Mouse (Mus musculus): Measurements from ENCODE around the gene Abhd6. TPM values are rescaled to one million over a fixed set of nuclear protein-coding genes. Genes with fewer than 3 reads are reported as not detected.

Abhd6 gene
- polyA plus RNA-seq, 1 experiment from 2014 or later, result 20.0 TPM

DNA sequence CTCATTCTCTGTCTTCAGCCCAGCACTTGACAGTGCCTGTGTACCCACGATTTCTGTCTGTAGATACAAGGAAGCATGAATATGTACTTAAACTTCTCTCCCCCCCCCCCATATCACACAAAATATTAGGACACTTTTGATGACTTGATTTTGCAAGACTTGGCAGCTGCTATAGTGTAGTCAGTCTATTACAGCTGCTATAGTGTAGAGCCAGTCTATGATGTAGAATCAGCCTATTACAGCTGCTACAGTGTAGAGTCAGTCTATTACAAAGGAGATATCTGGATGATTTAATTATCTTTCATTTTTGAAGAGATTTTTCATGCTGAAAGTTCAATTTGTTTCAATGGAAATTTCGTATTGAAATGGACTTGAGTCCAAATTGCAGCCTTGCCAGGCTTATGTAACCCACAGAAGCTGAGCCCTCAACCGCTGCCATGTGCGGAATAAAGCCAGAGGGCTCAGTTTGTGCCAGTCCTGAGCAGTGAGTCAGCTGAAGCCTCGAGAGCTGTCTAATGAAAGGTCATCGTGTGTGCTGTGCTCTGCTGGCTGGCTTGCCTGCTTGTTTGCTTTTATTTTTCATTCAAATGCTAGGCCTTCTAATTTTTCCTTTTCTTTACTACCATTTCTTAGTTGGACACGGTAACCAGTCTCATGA is 36.2 kb downstream of the Abhd6 start:
- no peak overlapping the region for H3K4me3 ChIP-seq (ENCODE audit: low read depth, low read length)
- H3K4me2 ChIP-seq (ENCODE audit: low read depth, low read length), result no peak overlapping the region
- no peak overlapping the region for H3K9ac ChIP-seq (ENCODE audit: low read depth, low read length)
- no peaks in the 10 kb centered on the region for H3K4me1 ChIP-seq (ENCODE audit: control insufficient read depth, insufficient read depth, low read length)
- DNase-seq (ENCODE audit: low spot score) (no peak), ATAC-seq (ENCODE audit: low read depth) (no peak)
- H3K9me3 ChIP-seq (ENCODE audit: control insufficient read depth, low read length), result no peaks in the 10 kb centered on the region
- no peaks in the 10 kb centered on the region for H3K27me3 ChIP-seq (replicated peaks; ENCODE audit: control insufficient read depth, insufficient read depth, low read length)
- no peak overlapping the region for H3K27ac ChIP-seq (replicated peaks; ENCODE audit: low read depth, low read length)
- H3K36me3 ChIP-seq (ENCODE audit: control insufficient read depth, insufficient read depth, low read length), result 0 out of 2 replicates have a peak, but pooled peaks cover 3% of the 10 kb centered on the region
- 80% methylated on average over 7 of the region's 7 CpGs for WGBS

DNA sequence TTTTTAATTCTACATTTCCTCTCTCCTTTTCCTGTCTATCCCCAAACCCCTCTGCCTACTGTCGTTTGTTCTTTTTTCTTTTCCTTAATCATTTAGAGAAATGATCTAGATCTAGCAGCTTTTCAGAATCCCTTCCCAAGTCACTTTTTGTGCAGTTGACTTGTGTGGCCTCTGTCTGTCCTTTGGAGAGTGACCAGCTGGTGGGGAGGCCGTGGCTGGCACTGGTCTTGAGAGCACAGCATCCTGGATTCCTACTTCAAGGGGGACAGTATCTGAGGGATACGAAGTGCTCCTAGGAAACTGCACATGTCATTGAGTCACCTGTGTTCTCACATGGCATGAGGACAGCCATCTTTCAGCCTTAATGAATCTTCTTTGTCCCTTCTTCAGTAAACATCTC is 37.5 kb downstream of the Abhd6 start:
- no peaks in the 10 kb centered on the region for H3K4me1 ChIP-seq (ENCODE audit: control insufficient read depth, insufficient read depth, low read length)
- H3K9me3 ChIP-seq (ENCODE audit: control insufficient read depth, low read length), result no peaks in the 10 kb centered on the region
- DNase-seq (ENCODE audit: low spot score) (no peak), ATAC-seq (ENCODE audit: low read depth) (no peak)
- H3K27me3 ChIP-seq (replicated peaks; ENCODE audit: control insufficient read depth, insufficient read depth, low read length), result no peaks in the 10 kb centered on the region
- no peak overlapping the region for H3K27ac ChIP-seq (replicated peaks; ENCODE audit: low read depth, low read length)
- H3K4me2 ChIP-seq (ENCODE audit: low read depth, low read length), result no peak overlapping the region
- WGBS, result 75% methylated on average over 3 of the region's 3 CpGs
- no peak overlapping the region for H3K4me3 ChIP-seq (ENCODE audit: low read depth, low read length)
- 0 out of 2 replicates have a peak, but pooled peaks cover 3% of the 10 kb centered on the region for H3K36me3 ChIP-seq (ENCODE audit: control insufficient read depth, insufficient read depth, low read length)
- no peak overlapping the region for H3K9ac ChIP-seq (ENCODE audit: low read depth, low read length)

DNA sequence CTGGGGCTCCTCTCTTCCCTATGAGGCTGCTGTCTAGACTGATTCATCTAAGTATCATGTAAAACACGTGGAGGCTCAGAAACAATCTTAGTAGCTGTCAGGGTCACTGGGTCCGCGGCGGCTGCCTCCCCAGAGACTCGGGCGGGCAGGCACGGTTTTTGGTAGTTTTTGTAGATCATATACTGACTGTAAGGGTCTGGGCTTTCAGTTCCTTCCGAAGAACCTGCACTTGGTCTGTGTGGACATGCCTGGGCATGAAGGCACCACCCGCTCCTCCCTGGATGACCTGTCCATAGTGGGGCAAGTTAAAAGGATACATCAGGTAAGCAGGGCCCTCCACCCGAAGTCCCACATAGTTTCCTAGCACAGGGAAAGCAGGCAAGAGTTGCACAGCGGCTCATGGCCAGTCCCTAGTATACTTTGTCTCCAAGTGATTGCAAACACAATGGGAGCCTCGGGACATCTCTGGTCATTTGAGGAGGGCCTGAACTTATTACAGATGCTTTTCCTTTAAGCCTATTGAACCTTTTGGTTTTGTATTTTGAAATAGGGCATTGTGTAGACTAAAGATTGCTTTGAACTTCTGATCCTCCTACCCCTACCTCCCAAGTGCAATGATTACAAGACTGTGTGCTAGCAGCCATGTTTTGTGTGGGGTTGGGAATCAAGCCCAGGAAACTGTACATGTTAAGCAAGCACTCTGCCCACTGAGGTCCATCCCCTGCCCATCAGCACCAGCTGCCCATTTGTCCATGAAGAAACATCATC is 38.4 kb downstream of the Abhd6 start:
- ATAC-seq (ENCODE audit: low read depth) (no peak), DNase-seq (ENCODE audit: low spot score) (no peak)
- Histone ChIP-seq H3K4me1 (ENCODE audit: control insufficient read depth, insufficient read depth, low read length) (no peaks in the 10 kb centered on the region), H3K4me2 (ENCODE audit: low read depth, low read length) (no peak overlapping the region), H3K9me3 (ENCODE audit: control insufficient read depth, low read length) (no peaks in the 10 kb centered on the region), H3K4me3 (ENCODE audit: low read depth, low read length) (no peak overlapping the region), H3K36me3 (ENCODE audit: control insufficient read depth, insufficient read depth, low read length) (0 out of 2 replicates have a peak, but pooled peaks cover 8% of the 10 kb centered on the region), H3K9ac (ENCODE audit: low read depth, low read length) (no peak overlapping the region), H3K27me3 (replicated peaks; ENCODE audit: control insufficient read depth, insufficient read depth, low read length) (no peaks in the 10 kb centered on the region), H3K27ac (replicated peaks; ENCODE audit: low read depth, low read length) (no peak overlapping the region)
- 81% methylated on average over 12 of the region's 12 CpGs for WGBS

DNA sequence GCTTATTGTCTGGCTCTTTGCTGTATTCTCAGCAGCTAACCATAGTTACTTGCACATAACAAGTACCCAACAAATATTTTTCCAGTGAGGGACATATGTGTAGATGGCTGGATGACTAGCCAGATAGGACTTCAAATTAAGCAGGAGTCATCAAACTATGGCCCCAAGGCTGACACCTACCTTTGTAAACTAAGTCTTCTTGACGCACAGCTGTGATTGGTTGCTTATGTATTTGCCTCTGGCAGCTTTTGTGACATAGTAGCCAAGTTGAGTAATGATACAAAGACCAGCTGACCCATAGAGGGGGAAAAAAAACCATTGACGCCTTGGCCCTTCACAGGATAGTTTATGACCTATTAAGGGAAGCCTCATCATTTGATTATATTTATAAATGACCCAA is 39.4 kb downstream of the Abhd6 start:
- Histone ChIP-seq H3K27me3 (replicated peaks; ENCODE audit: control insufficient read depth, insufficient read depth, low read length) (no peaks in the 10 kb centered on the region), H3K36me3 (ENCODE audit: control insufficient read depth, insufficient read depth, low read length) (peaks cover 10% of the 10 kb centered on the region; the same call in 1 of the 2 replicates), H3K27ac (replicated peaks; ENCODE audit: low read depth, low read length) (no peak overlapping the region), H3K9ac (ENCODE audit: low read depth, low read length) (no peak overlapping the region), H3K4me1 (ENCODE audit: control insufficient read depth, insufficient read depth, low read length) (no peaks in the 10 kb centered on the region), H3K4me2 (ENCODE audit: low read depth, low read length) (no peak overlapping the region), H3K4me3 (ENCODE audit: low read depth, low read length) (no peak overlapping the region), H3K9me3 (ENCODE audit: control insufficient read depth, low read length) (no peaks in the 10 kb centered on the region)
- DNase-seq (ENCODE audit: low spot score), result no peak
- 90% methylated on average over 2 of the region's 2 CpGs for WGBS
- ATAC-seq (ENCODE audit: low read depth), result no peak

DNA sequence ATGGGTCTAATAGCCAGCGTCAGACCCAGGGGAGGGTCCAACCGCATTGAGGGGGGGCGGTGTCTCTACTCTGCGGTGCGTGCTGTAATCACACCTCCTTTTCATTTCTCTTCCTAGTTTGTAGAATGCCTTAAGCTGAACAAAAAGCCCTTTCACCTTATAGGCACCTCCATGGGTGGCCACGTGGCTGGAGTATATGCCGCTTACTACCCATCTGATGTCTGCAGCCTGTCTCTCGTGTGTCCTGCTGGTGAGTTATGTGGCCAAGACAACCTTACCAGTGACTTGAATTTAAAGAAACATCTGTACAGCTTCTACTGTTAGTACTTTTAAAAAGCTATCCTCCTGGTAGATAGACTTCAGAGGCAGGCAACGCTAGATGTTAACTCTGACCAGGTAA is 39.9 kb downstream of the Abhd6 start:
- no peak overlapping the region for H3K4me3 ChIP-seq (ENCODE audit: low read depth, low read length)
- WGBS, result 93% methylated on average over 9 of the region's 9 CpGs
- no peak overlapping the region for H3K9ac ChIP-seq (ENCODE audit: low read depth, low read length)
- H3K36me3 ChIP-seq (ENCODE audit: control insufficient read depth, insufficient read depth, low read length), result peaks cover 14% of the 10 kb centered on the region; the same call in 1 of the 2 replicates
- H3K27me3 ChIP-seq (replicated peaks; ENCODE audit: control insufficient read depth, insufficient read depth, low read length), result no peaks in the 10 kb centered on the region
- no peaks in the 10 kb centered on the region for H3K9me3 ChIP-seq (ENCODE audit: control insufficient read depth, low read length)
- no peak overlapping the region for H3K27ac ChIP-seq (replicated peaks; ENCODE audit: low read depth, low read length)
- ATAC-seq (ENCODE audit: low read depth), result no peak
- no peaks in the 10 kb centered on the region for H3K4me1 ChIP-seq (ENCODE audit: control insufficient read depth, insufficient read depth, low read length)
- no peak overlapping the region for H3K4me2 ChIP-seq (ENCODE audit: low read depth, low read length)
- no peak for DNase-seq (ENCODE audit: low spot score)

DNA sequence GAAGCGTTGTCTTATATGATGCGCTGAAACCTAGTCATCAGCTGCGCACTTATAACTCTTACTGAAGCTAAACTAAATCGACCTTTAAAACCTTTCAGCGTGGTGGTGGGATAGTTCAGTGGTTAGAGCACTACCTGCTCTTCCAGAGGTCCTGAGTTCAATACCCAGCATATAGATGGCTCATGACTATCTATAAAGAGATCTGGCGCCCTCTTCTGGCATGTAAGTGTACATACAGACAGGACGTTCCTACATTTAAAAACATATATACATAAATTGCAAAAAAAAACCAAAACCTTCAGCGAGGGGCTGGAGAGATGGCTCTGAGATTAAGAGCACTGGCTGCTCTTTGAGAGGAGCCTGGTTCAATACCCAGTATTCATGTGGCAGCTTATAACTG is 41.6 kb downstream of the Abhd6 start:
- ATAC-seq (ENCODE audit: low read depth), result no peak
- Histone ChIP-seq H3K9ac (ENCODE audit: low read depth, low read length) (no peak overlapping the region), H3K36me3 (ENCODE audit: control insufficient read depth, insufficient read depth, low read length) (peaks cover 25% of the 10 kb centered on the region), H3K4me1 (ENCODE audit: control insufficient read depth, insufficient read depth, low read length) (no peaks in the 10 kb centered on the region), H3K4me2 (ENCODE audit: low read depth, low read length) (no peak overlapping the region), H3K9me3 (ENCODE audit: control insufficient read depth, low read length) (no peaks in the 10 kb centered on the region), H3K27ac (replicated peaks; ENCODE audit: low read depth, low read length) (no peak overlapping the region), H3K4me3 (ENCODE audit: low read depth, low read length) (no peak overlapping the region), H3K27me3 (replicated peaks; ENCODE audit: control insufficient read depth, insufficient read depth, low read length) (no peaks in the 10 kb centered on the region)
- 68% methylated on average over 8 of the region's 8 CpGs for WGBS
- peak; percentile 61 for DNase-seq (ENCODE audit: low spot score)

DNA sequence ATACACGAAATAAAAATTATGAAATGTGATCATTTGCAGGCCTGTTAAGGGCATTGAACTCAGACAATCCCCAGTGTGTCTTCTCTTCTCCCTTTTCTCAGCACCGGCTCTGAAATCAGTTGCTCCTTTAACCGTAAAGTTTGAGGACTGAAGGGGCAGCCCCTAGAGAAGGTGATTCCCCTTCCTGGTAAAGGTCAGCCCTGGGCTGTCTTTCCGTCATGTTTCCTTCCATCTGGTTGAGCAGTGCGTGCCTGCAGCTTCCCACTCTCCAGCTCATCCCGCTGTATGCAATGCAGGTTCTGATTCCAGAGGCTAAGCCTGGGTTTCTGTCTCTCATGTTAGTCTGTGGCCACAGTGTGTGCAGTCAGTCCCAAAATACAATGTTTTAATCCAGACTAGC is 42.1 kb downstream of the Abhd6 start:
- Histone ChIP-seq H3K36me3 (ENCODE audit: control insufficient read depth, insufficient read depth, low read length) (peaks cover 29% of the 10 kb centered on the region), H3K9me3 (ENCODE audit: control insufficient read depth, low read length) (no peaks in the 10 kb centered on the region), H3K27ac (replicated peaks; ENCODE audit: low read depth, low read length) (no peak overlapping the region), H3K4me3 (ENCODE audit: low read depth, low read length) (no peak overlapping the region), H3K9ac (ENCODE audit: low read depth, low read length) (no peak overlapping the region), H3K4me2 (ENCODE audit: low read depth, low read length) (no peak overlapping the region), H3K27me3 (replicated peaks; ENCODE audit: control insufficient read depth, insufficient read depth, low read length) (no peaks in the 10 kb centered on the region), H3K4me1 (ENCODE audit: control insufficient read depth, insufficient read depth, low read length) (no peaks in the 10 kb centered on the region)
- 86% methylated on average over 6 of the region's 6 CpGs for WGBS
- ATAC-seq (ENCODE audit: low read depth) (no peak), DNase-seq (ENCODE audit: low spot score) (no peak)

DNA sequence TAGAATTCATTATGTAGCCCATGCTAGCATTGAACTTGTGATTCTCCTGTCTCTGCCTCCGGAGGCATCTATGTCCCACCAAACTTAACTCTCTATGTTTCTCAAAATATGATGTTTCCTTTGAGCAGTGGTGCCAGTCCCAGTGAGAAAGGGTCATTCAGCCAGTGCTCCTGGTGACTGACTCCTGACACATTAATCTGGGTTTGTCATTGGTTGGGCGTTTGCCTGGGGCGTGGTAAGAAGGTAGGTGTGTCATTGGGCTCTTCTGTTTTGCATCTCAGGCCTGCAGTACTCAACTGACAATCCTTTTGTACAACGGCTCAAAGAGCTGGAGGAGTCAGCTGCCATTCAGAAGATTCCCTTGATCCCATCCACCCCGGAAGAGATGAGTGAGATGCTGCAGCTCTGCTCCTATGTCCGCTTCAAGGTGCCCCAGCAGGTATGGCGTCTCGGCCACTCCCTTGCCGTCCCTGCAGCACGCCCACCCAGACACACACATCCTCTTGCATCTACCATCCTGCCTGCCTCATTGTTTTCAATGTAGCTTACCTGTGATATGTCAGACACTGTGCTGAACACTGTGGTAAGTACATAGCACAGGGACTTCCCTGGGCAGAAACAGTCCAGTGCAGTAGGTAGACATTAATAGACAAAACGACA is 42.6 kb downstream of the Abhd6 start:
- no peak for DNase-seq (ENCODE audit: low spot score)

More for the DNA sequence above, 42.6 kb downstream of the Abhd6 start:
- ATAC-seq (ENCODE audit: low read depth), result no peak
- peaks cover 31% of the 10 kb centered on the region for H3K36me3 ChIP-seq (ENCODE audit: control insufficient read depth, insufficient read depth, low read length)
- H3K4me2 ChIP-seq (ENCODE audit: low read depth, low read length), result no peak overlapping the region
- H3K27ac ChIP-seq (replicated peaks; ENCODE audit: low read depth, low read length), result no peak overlapping the region
- no peaks in the 10 kb centered on the region for H3K9me3 ChIP-seq (ENCODE audit: control insufficient read depth, low read length)
- H3K4me3 ChIP-seq (ENCODE audit: low read depth, low read length), result no peak overlapping the region
- no peaks in the 10 kb centered on the region for H3K27me3 ChIP-seq (replicated peaks; ENCODE audit: control insufficient read depth, insufficient read depth, low read length)
- 90% methylated on average over 11 of the region's 11 CpGs for WGBS
- no peak overlapping the region for H3K9ac ChIP-seq (ENCODE audit: low read depth, low read length)
- no peaks in the 10 kb centered on the region for H3K4me1 ChIP-seq (ENCODE audit: control insufficient read depth, insufficient read depth, low read length)

All from embryonic facial prominence, embryonic 14.5 days (tissue).